Mouse (Mus musculus): ENCODE data around the gene Rgl2. TPM values are rescaled to one million over a fixed set of nuclear protein-coding genes. Genes with fewer than 3 reads are reported as not detected.
"Not testable (repeated sequence)": the region's sequence is repeated elsewhere in the genome, so short reads cannot be mapped to it uniquely, and the experiment has no call there.

Rgl2 gene
- total RNA-seq, 1 experiment, result 65.8 TPM

GRCm38 (mm10) chr17:33897114-33897794 is 32.1 kb upstream of the Rgl2 start:
- Histone ChIP-seq H3K4me1 (ENCODE audit: control insufficient read depth in 2 of 2, insufficient read depth in 2 of 2, low read length in 2 of 2, poor library complexity in 1 of 2) (peaks cover 14 to 21% of the 10 kb centered on the region in 2 experiments), H3K9me3 (ENCODE audit: control insufficient read depth, insufficient read depth, low read depth, low read length) (no peaks in the 10 kb centered on the region), H3K4me3 (ENCODE audit: insufficient read depth in 1 of 2, low read depth in 1 of 2, low read length in 2 of 2, poor library complexity in 1 of 2, severe bottlenecking in 1 of 2) (no peak overlapping the region), H3K36me3 (ENCODE audit: control insufficient read depth, insufficient read depth, low read length, poor library complexity, severe bottlenecking) (no peaks in the 10 kb centered on the region), H3K27ac (ENCODE audit: insufficient read depth, low read depth, low read length, poor library complexity, severe bottlenecking) (peak overlapping the region; percentile 44; the same call in 1 of the 2 replicates), H3K9ac (ENCODE audit: insufficient read depth, low read depth, low read length, poor library complexity, severe bottlenecking) (no peak overlapping the region; the same call in 1 of the 2 replicates)
- in situ Hi-C loops (cut with MboI; ENCODE audit: low sequenced_read_pairs in 2 of 2, unreplicated experiment in 2 of 2), result no loop called here
- TF ChIP-seq MAFK (IDR thresholded peaks at IDR 0.05; ENCODE audit: insufficient read depth, low read depth, low read length) (no peak), ZNF384 (IDR thresholded peaks at IDR 0.05; ENCODE audit: low read depth, low read length) (peak; percentile 99), HCFC1 (IDR thresholded peaks at IDR 0.05; ENCODE audit: borderline replicate concordance, insufficient read depth, low read length) (peak; percentile 32; the same call in 1 of the 2 replicates), ZC3H11A (IDR thresholded peaks at IDR 0.05; ENCODE audit: borderline replicate concordance, low read depth, low read length) (peak; percentile 63; the same call in 1 of the 2 replicates), CHD2 (IDR thresholded peaks at IDR 0.05; ENCODE audit: low read depth, low read length) (no peak)
- peak; percentile 80 for DNase-seq (ENCODE audit: low read depth, low spot score)

GRCm38 (mm10) chr17:33898193-33898592 is 31.1 kb upstream of the Rgl2 start:
- H3K4me3 ChIP-seq (ENCODE audit: insufficient read depth in 1 of 2, low read depth in 1 of 2, low read length in 2 of 2, poor library complexity in 1 of 2, severe bottlenecking in 1 of 2); H3K9me3 ChIP-seq (ENCODE audit: control insufficient read depth, insufficient read depth, low read depth, low read length); H3K36me3 ChIP-seq (ENCODE audit: control insufficient read depth, insufficient read depth, low read length, poor library complexity, severe bottlenecking); H3K27ac ChIP-seq (ENCODE audit: insufficient read depth, low read depth, low read length, poor library complexity, severe bottlenecking); DNase-seq (ENCODE audit: low read depth, low spot score); in situ Hi-C loops (cut with MboI; ENCODE audit: low sequenced_read_pairs in 2 of 2, unreplicated experiment in 2 of 2); H3K9ac ChIP-seq (ENCODE audit: insufficient read depth, low read depth, low read length, poor library complexity, severe bottlenecking): not testable (repeated sequence)
- H3K4me1 ChIP-seq (ENCODE audit: control insufficient read depth in 2 of 2, insufficient read depth in 2 of 2, low read length in 2 of 2, poor library complexity in 1 of 2), result peaks cover 14 to 19% of the 10 kb centered on the region in 2 experiments

- no peak for DNase-seq (ENCODE audit: low read depth, low spot score)
- no peak overlapping the region for H3K4me3 ChIP-seq (ENCODE audit: insufficient read depth in 1 of 2, low read depth in 1 of 2, low read length in 2 of 2, poor library complexity in 1 of 2, severe bottlenecking in 1 of 2)
- no peak for TF ChIP-seq CHD2 (IDR thresholded peaks at IDR 0.05; ENCODE audit: low read depth, low read length)
- peak; percentile 79 for TF ChIP-seq MAFK (IDR thresholded peaks at IDR 0.05; ENCODE audit: insufficient read depth, low read depth, low read length)
- peaks cover 14 to 27% of the 10 kb centered on the region in 2 experiments for H3K4me1 ChIP-seq (ENCODE audit: control insufficient read depth in 2 of 2, insufficient read depth in 2 of 2, low read length in 2 of 2, poor library complexity in 1 of 2)
- no peaks in the 10 kb centered on the region for H3K9me3 ChIP-seq (ENCODE audit: control insufficient read depth, insufficient read depth, low read depth, low read length)
- H3K36me3 ChIP-seq (ENCODE audit: control insufficient read depth, insufficient read depth, low read length, poor library complexity, severe bottlenecking), result no peaks in the 10 kb centered on the region
- H3K27ac ChIP-seq (ENCODE audit: insufficient read depth, low read depth, low read length, poor library complexity, severe bottlenecking), result peak overlapping the region; percentile 87
- in situ Hi-C loops (cut with MboI; ENCODE audit: low sequenced_read_pairs in 2 of 2, unreplicated experiment in 2 of 2), result no loop called here
- H3K9ac ChIP-seq (ENCODE audit: insufficient read depth, low read depth, low read length, poor library complexity, severe bottlenecking), result peak overlapping the region; percentile 37; the same call in 1 of the 2 replicates
These were observed 29.7 kb upstream of the Rgl2 start for GRCm38 (mm10) chr17:33899642-33900041.

DNA sequence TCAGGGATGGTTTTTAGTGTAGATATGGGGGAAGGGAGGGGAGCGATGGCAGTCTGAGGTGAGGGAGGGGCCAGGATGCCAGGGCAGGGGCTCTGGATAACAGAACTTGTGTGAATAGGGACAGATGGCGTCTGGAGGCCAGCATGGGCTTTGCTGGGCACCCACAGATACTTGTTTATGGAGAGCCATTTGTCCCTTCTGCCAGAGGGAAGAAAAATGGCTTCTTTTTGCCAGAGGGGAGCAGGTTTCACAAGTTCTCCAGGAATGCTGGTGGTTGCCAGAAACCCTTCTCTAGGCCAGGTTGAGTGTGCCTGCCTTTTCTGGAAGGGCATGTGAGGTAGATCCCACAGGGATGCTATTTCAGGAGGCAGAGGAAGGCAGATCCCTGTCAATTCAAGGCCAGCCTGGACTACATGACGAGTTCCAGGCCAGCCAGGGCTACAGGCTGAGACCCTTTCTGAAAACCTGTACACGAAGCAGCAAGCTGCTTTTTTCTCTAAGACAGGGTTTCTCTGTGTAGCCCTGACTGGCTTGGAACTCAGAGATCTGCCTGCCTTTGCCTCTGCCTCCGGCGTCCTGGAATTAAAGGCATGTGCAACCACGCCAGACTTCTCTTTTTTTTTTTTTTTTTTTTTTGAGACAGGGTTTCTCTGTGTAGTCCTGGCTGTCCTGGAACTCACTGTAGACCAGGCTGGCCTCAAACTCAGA is 28.9 kb upstream of the Rgl2 start:
- Histone ChIP-seq H3K27ac (ENCODE audit: insufficient read depth, low read depth, low read length, poor library complexity, severe bottlenecking) (peak overlapping the region; percentile 87), H3K9me3 (ENCODE audit: control insufficient read depth, insufficient read depth, low read depth, low read length) (no peaks in the 10 kb centered on the region), H3K9ac (ENCODE audit: insufficient read depth, low read depth, low read length, poor library complexity, severe bottlenecking) (peak overlapping the region; percentile 37; the same call in 1 of the 2 replicates), H3K4me3 (ENCODE audit: insufficient read depth in 1 of 2, low read depth in 1 of 2, low read length in 2 of 2, poor library complexity in 1 of 2, severe bottlenecking in 1 of 2) (no peak overlapping the region), H3K4me1 (ENCODE audit: control insufficient read depth in 2 of 2, insufficient read depth in 2 of 2, low read length in 2 of 2, poor library complexity in 1 of 2) (peaks cover 14 to 27% of the 10 kb centered on the region in 2 experiments), H3K36me3 (ENCODE audit: control insufficient read depth, insufficient read depth, low read length, poor library complexity, severe bottlenecking) (no peaks in the 10 kb centered on the region)
- in situ Hi-C loops (cut with MboI; ENCODE audit: low sequenced_read_pairs in 2 of 2, unreplicated experiment in 2 of 2), result no loop called here
- no peak for DNase-seq (ENCODE audit: low read depth, low spot score)
- no peak for TF ChIP-seq CHD2 (IDR thresholded peaks at IDR 0.05; ENCODE audit: low read depth, low read length)
- peak; percentile 54; the same call in 1 of the 2 replicates for TF ChIP-seq ZNF384 (IDR thresholded peaks at IDR 0.05; ENCODE audit: low read depth, low read length)

- peaks cover 14 to 27% of the 10 kb centered on the region in 2 experiments for H3K4me1 ChIP-seq (ENCODE audit: control insufficient read depth in 2 of 2, insufficient read depth in 2 of 2, low read length in 2 of 2, poor library complexity in 1 of 2)
- in situ Hi-C loops (cut with MboI; ENCODE audit: low sequenced_read_pairs in 2 of 2, unreplicated experiment in 2 of 2), result no loop called here
- no peaks in the 10 kb centered on the region for H3K36me3 ChIP-seq (ENCODE audit: control insufficient read depth, insufficient read depth, low read length, poor library complexity, severe bottlenecking)
- H3K4me3 ChIP-seq (ENCODE audit: insufficient read depth in 1 of 2, low read depth in 1 of 2, low read length in 2 of 2, poor library complexity in 1 of 2, severe bottlenecking in 1 of 2), result no peak overlapping the region
- no peak for TF ChIP-seq ZC3H11A (IDR thresholded peaks at IDR 0.05; ENCODE audit: borderline replicate concordance, low read depth, low read length)
- TF ChIP-seq HCFC1 (IDR thresholded peaks at IDR 0.05; ENCODE audit: borderline replicate concordance, insufficient read depth, low read length), result no peak
- TF ChIP-seq ZNF384 (IDR thresholded peaks at IDR 0.05; ENCODE audit: low read depth, low read length), result 0 out of 2 replicates have a peak, but pooled peaks have one; percentile 12
- no peak for TF ChIP-seq MAFK (IDR thresholded peaks at IDR 0.05; ENCODE audit: insufficient read depth, low read depth, low read length)
- no peak for TF ChIP-seq CHD2 (IDR thresholded peaks at IDR 0.05; ENCODE audit: low read depth, low read length)
- peak overlapping the region; percentile 54; the same call in 1 of the 2 replicates for H3K9ac ChIP-seq (ENCODE audit: insufficient read depth, low read depth, low read length, poor library complexity, severe bottlenecking)
- peak overlapping the region; percentile 87 for H3K27ac ChIP-seq (ENCODE audit: insufficient read depth, low read depth, low read length, poor library complexity, severe bottlenecking)
- H3K9me3 ChIP-seq (ENCODE audit: control insufficient read depth, insufficient read depth, low read depth, low read length), result no peaks in the 10 kb centered on the region
- no peak for DNase-seq (ENCODE audit: low read depth, low spot score)
These were observed 28.4 kb upstream of the Rgl2 start for GRCm38 (mm10) chr17:33900989-33901314.
